Mouse (Mus musculus) hindbrain, embryonic 12.5 days (tissue): Measurements from ENCODE around the gene Ace2. TPM values are rescaled to one million over a fixed set of nuclear protein-coding genes. Genes with fewer than 3 reads are reported as not detected.

Experiments used
- ATAC-seq: fragments of 200-750 bp; cut with Nextera tagmentation; 2 replicates; pipeline ENCODE4 v1.8.0; 2017; ENCODE audit warnings: moderate TSS enrichment; ENCODE audit not compliant: low FRiP score
- H3K27ac ChIP-seq: fragments of 300-500 bp; sonication (generic); 2 replicates; pipeline ENCODE4 v1.5.1; 2016; ENCODE audit warnings: mild to moderate bottlenecking
- H3K27me3 ChIP-seq: fragments of 300-500 bp; sonication (generic); 2 replicates; pipeline ENCODE4 v1.6.1; 2016; ENCODE audit warnings: mild to moderate bottlenecking
- H3K36me3 ChIP-seq: fragments of 300-500 bp; sonication (generic); 2 replicates; pipeline ENCODE4 v1.6.1; 2016; ENCODE audit warnings: mild to moderate bottlenecking
- H3K4me1 ChIP-seq: fragments of 300-500 bp; sonication (generic); 2 replicates; pipeline ENCODE4 v1.6.1; 2016
- H3K4me2 ChIP-seq: fragments of 300-500 bp; sonication (generic); replicated peaks from 2 replicates; pipeline ENCODE4 v1.6.1; 2016; ENCODE audit warnings: mild to moderate bottlenecking
- H3K4me3 ChIP-seq: fragments of 300-500 bp; sonication (generic); 2 replicates; pipeline ENCODE4 v1.5.1; 2016; ENCODE audit warnings: mild to moderate bottlenecking
- H3K9ac ChIP-seq: fragments of 300-500 bp; sonication (generic); 2 replicates; pipeline ENCODE4 v1.6.1; 2016; ENCODE audit warnings: mild to moderate bottlenecking, moderate library complexity
- H3K9me3 ChIP-seq: fragments of 300-500 bp; sonication (generic); replicated peaks from 2 replicates; pipeline ENCODE4 v1.6.1; 2016; ENCODE audit warnings: mild to moderate bottlenecking
- WGBS: fragments of 180-500 bp; shearing (Covaris S2); methylation state at CpG from one replicate; pipeline ENCODE4 v1.1.7; 2016; 5-methylcytosine and 5-hydroxymethylcytosine counted together
- polyA plus RNA-seq: library from polyadenylated mRNA; unstranded; fragments of >200 nt; fragmentation: Nextera tagmentation; extraction: Ambion mirVana; gene quantifications from 2 replicates; pipeline ENCODE4 v1.2.1, GENCODE M21; 2016

Gene Ace2
- polyA plus RNA-seq, 1 experiment from 2014 or later, result 0.19 TPM

DNA sequence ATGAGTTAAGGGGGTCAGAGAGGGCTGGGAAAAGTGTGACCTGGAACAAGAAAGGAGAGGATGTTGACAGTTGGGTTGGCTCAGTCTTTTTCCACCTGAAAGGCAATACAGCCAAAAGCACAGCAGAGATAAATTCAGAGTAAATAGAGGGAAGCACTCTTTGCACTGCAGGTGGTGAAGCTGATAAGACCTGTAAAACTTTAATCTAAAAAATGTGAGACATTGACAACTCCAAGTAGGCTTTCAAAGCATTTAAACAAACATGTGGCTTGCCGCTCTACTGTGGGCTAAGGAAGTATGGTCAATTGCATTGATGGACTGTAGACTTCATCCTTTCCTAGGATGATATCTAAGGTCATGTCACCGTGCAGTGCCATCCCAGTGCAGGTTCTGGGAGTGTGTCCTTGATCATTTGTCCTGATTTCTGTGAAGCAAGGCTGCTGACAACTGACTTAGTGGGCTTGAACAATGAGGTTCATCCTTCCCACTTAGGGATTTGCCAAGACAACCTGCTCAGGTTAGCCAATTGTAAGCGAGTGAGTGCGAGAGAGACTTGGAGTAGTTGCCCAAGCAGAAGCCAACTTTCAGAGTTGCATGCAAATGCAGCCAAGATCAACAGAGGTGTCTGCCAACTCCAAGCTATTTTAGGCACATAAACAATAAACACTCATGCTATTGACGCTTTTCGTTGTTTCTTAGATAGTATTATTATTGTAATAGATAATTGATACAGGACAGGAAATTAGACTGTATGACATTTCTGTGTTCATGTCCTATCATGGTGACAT lies 6.5 kb downstream of the Ace2 start:
- Histone ChIP-seq H3K4me3 (no peak overlapping the region), H3K27me3 (no peaks in the 10 kb centered on the region; the same call in 1 of the 2 replicates), H3K4me1 (no peaks in the 10 kb centered on the region), H3K4me2 (no peak overlapping the region), H3K9me3 (no peaks in the 10 kb centered on the region), H3K36me3 (no peaks in the 10 kb centered on the region), H3K9ac (no peak overlapping the region), H3K27ac (no peak overlapping the region)
- ATAC-seq, result no peak
- WGBS, result 85% methylated on average over 6 of the region's 6 CpGs

DNA sequence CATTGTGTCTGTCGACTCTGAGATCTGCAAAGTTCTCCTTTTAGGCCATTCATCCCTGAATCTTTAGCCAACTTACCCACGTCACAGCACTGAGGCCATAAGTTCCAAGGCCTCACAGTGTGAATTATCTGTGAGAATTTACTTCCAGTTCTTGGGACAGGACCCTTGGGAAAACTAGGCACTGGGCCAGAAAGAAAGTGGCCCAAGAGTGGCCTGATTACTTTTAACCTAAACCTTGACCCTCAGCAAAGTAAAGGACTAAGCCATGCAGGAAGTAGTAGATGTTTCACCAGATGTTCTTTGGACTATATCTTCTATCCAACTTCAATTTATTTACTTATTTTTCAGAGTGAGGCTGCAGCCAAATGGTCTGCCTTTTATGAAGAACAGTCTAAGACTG lies 13.6 kb downstream of the Ace2 start:
- WGBS, result 78% methylated on average over 2 of the region's 2 CpGs
- no peak overlapping the region for H3K4me3 ChIP-seq
- no peak for ATAC-seq

DNA sequence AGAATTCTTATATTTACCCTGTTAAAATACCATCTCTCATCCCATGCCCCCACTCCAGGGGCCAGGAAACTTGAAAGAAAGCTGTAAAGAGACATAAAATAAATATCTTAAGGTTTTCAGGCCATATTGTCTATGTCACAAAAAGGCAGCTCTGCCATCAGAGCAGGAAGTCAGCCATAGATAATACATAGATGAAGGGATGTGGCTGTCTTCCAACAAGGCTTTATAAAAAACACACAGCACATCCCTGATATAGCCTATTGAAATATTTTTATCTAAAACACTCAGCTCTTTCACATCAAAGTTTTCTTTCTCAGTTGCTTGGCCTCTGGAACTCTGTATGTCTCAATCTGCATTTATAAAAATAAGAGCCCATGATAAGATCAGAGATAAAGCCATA lies 14.5 kb downstream of the Ace2 start:
- ATAC-seq, result no peak
- H3K27ac ChIP-seq, result no peak overlapping the region

More for the DNA sequence above, 13.6 kb downstream of the Ace2 start:
- Histone ChIP-seq H3K9ac (no peak overlapping the region), H3K36me3 (no peaks in the 10 kb centered on the region), H3K4me2 (no peak overlapping the region), H3K27ac (no peak overlapping the region), H3K4me1 (no peaks in the 10 kb centered on the region), H3K9me3 (no peaks in the 10 kb centered on the region), H3K27me3 (peaks cover 4% of the 10 kb centered on the region; the same call in 1 of the 2 replicates)

DNA sequence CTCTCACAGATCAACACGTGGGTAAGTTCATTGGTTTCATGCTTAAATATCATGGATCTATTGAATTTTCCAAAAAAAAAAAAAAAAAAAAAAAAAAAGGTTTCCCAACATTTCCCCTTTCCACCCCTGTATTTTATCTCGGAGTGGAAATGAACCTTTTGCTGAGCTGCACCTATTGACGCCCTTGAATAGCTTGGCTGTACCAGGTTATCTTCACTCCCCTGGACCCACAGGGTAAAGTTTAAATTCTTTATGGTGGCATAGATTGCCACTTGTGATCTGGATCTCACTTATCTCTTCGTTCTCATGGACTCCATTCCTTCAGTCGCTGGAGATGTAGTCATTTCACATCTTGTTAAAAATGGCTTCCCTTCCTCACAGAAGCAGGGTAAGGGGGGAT lies 15.5 kb downstream of the Ace2 start:
- ATAC-seq, result no peak
- Histone ChIP-seq H3K4me1 (no peaks in the 10 kb centered on the region), H3K27ac (no peak overlapping the region), H3K9ac (no peak overlapping the region), H3K9me3 (no peaks in the 10 kb centered on the region), H3K36me3 (no peaks in the 10 kb centered on the region), H3K4me3 (no peak overlapping the region), H3K4me2 (no peak overlapping the region), H3K27me3 (peaks cover 4% of the 10 kb centered on the region; the same call in 1 of the 2 replicates)
- 82% methylated on average over 5 of the region's 5 CpGs for WGBS

More for the DNA sequence above, 14.5 kb downstream of the Ace2 start:
- Histone ChIP-seq H3K4me1 (no peaks in the 10 kb centered on the region), H3K27me3 (peaks cover 4% of the 10 kb centered on the region; the same call in 1 of the 2 replicates), H3K36me3 (no peaks in the 10 kb centered on the region), H3K9ac (no peak overlapping the region), H3K4me3 (no peak overlapping the region), H3K9me3 (no peaks in the 10 kb centered on the region), H3K4me2 (no peak overlapping the region)

DNA sequence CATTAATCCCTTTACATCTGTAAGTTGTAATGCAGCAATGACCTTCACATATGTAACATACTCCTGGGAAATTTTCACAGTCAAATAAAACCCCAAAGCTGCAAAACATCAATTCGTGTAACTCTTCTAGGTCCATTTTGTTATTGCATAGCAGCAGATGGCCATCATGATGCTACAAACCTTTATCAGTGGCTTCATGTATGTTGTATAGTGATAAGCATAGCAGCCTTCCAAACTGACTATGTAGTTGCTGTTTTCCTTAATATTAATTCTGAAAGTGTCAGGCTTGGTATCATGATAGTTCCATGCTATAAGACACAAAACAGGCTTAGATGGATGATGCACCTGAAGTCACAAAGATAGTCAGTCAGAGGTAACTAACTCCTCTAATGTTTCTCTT lies 25.5 kb downstream of the Ace2 start:
- Histone ChIP-seq H3K4me2 (no peak overlapping the region), H3K4me1 (no peaks in the 10 kb centered on the region), H3K9ac (no peak overlapping the region), H3K4me3 (no peak overlapping the region), H3K36me3 (no peaks in the 10 kb centered on the region), H3K9me3 (no peaks in the 10 kb centered on the region), H3K27me3 (peaks cover 4% of the 10 kb centered on the region; the same call in 1 of the 2 replicates), H3K27ac (no peak overlapping the region)
- no peak for ATAC-seq
- 89% methylated on average over 1 of the region's 1 CpGs for WGBS

DNA sequence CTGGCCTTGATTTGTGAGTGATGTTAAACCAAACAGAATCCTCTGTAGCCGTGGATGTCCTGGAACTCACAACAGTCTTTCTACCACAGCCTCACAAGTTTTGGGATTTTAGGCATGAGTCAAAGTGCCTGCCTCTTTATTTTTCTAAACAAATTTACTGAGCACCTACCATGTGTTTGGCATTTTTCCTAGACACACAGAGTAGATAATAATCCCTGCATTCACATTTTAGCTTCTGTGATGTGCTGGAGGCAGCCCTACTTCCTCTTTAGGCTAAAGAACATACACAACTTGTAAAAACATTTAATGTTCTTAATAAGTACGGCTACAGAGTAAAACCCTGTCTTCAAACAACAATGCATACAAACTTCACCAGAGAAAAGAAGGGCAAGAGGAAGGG lies 31.9 kb downstream of the Ace2 start:
- Histone ChIP-seq H3K4me3 (no peak overlapping the region), H3K36me3 (no peaks in the 10 kb centered on the region), H3K27ac (no peak overlapping the region), H3K9ac (no peak overlapping the region), H3K4me2 (no peak overlapping the region), H3K9me3 (no peaks in the 10 kb centered on the region), H3K4me1 (no peaks in the 10 kb centered on the region), H3K27me3 (peaks cover 9% of the 10 kb centered on the region)
- ATAC-seq, result no peak
- 82% methylated on average over 2 of the region's 2 CpGs for WGBS

DNA sequence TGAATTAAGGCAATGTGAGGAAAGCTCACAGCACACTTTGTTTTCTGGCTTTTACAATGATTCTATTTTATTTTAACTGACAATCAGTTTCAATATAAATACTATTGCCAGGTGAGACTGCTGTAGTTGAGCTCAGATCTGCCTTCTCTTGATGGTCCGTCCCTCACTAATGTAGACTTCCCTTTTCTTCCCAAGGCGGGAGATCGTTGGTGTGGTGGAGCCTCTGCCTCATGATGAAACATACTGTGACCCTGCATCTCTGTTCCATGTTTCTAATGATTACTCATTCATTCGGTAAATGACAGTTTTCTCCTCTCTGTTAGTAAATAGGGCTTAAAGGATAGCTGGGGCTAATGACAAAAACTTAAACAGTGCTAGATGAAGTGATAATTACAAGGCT lies 34.7 kb downstream of the Ace2 start:
- 88% methylated on average over 4 of the region's 4 CpGs for WGBS
- no peak for ATAC-seq

DNA sequence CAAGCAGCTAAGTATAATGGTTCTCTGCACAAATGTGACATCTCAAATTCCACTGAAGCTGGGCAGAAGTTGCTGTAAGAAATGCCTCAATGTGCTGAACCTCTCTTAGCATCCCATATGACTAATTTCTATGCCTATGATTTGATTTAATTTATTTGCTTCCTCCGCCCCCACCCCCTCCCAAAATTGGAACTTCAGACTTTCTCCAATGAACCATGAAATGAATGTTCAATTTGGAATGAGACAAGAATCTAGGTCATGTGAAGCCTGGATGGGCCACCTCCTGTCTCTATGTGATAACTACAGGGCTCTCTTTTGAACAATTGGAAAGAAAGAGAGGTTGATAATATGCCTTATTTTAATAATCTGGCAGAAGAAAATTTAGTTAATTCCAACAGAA lies 36.2 kb downstream of the Ace2 start:
- no peak overlapping the region for H3K9ac ChIP-seq
- H3K4me3 ChIP-seq, result no peak overlapping the region
- no peaks in the 10 kb centered on the region for H3K9me3 ChIP-seq
- WGBS, result 68% methylated on average over 1 of the region's 1 CpGs
- H3K36me3 ChIP-seq, result no peaks in the 10 kb centered on the region
- H3K4me2 ChIP-seq, result no peak overlapping the region
- H3K4me1 ChIP-seq, result no peaks in the 10 kb centered on the region
- no peak for ATAC-seq
- peaks cover 13% of the 10 kb centered on the region for H3K27me3 ChIP-seq
- no peak overlapping the region for H3K27ac ChIP-seq

More for the DNA sequence above, 34.7 kb downstream of the Ace2 start:
- no peak overlapping the region for H3K4me3 ChIP-seq
- H3K27ac ChIP-seq, result no peak overlapping the region
- H3K4me1 ChIP-seq, result no peaks in the 10 kb centered on the region
- H3K4me2 ChIP-seq, result no peak overlapping the region
- no peaks in the 10 kb centered on the region for H3K9me3 ChIP-seq
- H3K9ac ChIP-seq, result no peak overlapping the region
- peaks cover 13% of the 10 kb centered on the region for H3K27me3 ChIP-seq
- H3K36me3 ChIP-seq, result no peaks in the 10 kb centered on the region

DNA sequence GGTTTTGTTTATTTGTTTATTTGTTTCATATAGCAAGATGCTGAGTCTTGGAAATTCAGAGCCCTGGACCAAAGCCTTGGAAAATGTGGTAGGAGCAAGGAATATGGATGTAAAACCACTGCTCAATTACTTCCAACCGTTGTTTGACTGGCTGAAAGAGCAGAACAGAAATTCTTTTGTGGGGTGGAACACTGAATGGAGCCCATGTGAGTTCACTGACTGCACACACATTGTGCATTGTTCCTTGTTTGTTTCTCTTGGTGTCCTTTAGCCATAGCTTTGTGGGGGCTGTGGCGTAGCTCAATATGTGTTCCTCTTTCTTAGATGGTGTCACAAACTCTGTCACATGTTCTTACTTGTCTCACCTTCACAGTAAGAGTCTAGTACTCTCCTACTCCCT lies 36.6 kb downstream of the Ace2 start:
- ATAC-seq, result no peak
- Histone ChIP-seq H3K4me1 (no peaks in the 10 kb centered on the region), H3K9me3 (no peaks in the 10 kb centered on the region), H3K4me3 (no peak overlapping the region), H3K36me3 (no peaks in the 10 kb centered on the region), H3K4me2 (no peak overlapping the region), H3K27ac (no peak overlapping the region), H3K27me3 (peaks cover 13% of the 10 kb centered on the region), H3K9ac (no peak overlapping the region)
- 56% methylated on average over 2 of the region's 2 CpGs for WGBS

DNA sequence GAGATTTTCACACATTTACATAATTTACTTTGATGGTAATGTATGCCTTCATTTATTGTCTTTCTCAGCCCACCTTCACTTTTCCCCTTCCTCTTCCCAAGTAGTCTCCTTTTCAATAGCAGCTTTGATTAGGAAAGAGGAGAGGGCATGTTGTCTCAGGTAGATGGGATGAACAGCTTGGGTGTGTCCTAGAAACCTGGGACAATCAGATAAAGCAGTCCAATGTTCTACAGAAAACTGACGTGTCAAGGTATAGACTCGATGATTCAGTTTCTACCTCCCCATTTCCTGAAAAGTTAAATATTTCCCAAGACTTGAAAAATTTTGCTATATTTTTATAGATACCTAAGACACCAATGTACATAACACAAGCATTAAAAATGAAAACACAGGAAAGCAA lies 39.7 kb downstream of the Ace2 start:
- 88% methylated on average over 2 of the region's 2 CpGs for WGBS
- Histone ChIP-seq H3K27ac (no peak overlapping the region), H3K4me1 (no peaks in the 10 kb centered on the region), H3K9ac (no peak overlapping the region), H3K4me2 (no peak overlapping the region), H3K27me3 (peaks cover 13% of the 10 kb centered on the region), H3K9me3 (no peaks in the 10 kb centered on the region), H3K4me3 (no peak overlapping the region), H3K36me3 (no peaks in the 10 kb centered on the region)
- ATAC-seq, result no peak

DNA sequence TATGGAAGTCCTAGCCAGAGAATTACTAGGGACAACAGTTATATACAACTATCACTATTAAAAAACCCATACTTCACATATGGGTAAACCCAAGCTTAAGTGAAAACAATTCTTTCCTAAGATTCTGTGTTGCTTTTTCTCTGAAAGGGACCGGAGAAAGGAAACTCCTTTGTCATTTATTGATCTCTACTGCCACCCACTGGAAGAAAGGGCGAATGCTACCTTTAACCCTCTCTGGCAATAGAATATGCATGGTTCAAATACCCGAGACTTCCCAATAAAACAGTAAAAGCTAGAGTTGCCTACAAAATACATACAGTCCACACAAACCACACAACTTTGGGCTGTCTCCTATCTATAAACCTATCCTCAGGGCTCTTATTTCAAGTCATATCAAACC lies 40.6 kb downstream of the Ace2 start:
- Histone ChIP-seq H3K4me2 (no peak overlapping the region), H3K27ac (no peak overlapping the region), H3K9me3 (no peaks in the 10 kb centered on the region), H3K9ac (no peak overlapping the region), H3K4me3 (no peak overlapping the region), H3K27me3 (peaks cover 8% of the 10 kb centered on the region), H3K4me1 (no peaks in the 10 kb centered on the region), H3K36me3 (no peaks in the 10 kb centered on the region)
- WGBS, result 16% methylated on average over 3 of the region's 3 CpGs
- no peak for ATAC-seq

DNA sequence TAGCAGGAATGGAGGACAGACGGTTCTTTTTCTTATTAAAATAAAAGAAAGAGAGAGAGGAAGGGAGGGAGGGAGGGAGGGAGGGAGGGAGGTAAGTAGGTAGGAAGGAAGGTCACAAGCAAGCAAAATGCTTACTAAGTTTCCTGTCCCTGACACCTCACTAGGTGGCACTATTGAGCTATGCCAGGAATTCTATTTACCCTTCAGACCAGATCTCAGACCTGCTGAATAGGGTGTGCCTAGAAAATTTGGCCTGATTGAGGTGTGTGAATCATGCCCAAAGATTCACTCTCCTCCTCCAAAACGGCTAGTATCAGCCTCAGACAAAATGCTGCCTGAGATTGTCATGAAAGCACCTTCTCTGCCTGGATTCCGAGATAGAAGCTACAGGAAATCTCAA lies 44.7 kb downstream of the Ace2 start:
- H3K27ac ChIP-seq, result no peak overlapping the region
- H3K4me1 ChIP-seq, result no peaks in the 10 kb centered on the region
- no peaks in the 10 kb centered on the region for H3K36me3 ChIP-seq
- no peak for ATAC-seq
- no peak overlapping the region for H3K9ac ChIP-seq
- no peaks in the 10 kb centered on the region for H3K9me3 ChIP-seq
- 28% methylated on average over 3 of the region's 3 CpGs for WGBS
- H3K4me3 ChIP-seq, result no peak overlapping the region
- H3K4me2 ChIP-seq, result no peak overlapping the region
- H3K27me3 ChIP-seq, result no peaks in the 10 kb centered on the region; the same call in none of the 2 replicates

DNA sequence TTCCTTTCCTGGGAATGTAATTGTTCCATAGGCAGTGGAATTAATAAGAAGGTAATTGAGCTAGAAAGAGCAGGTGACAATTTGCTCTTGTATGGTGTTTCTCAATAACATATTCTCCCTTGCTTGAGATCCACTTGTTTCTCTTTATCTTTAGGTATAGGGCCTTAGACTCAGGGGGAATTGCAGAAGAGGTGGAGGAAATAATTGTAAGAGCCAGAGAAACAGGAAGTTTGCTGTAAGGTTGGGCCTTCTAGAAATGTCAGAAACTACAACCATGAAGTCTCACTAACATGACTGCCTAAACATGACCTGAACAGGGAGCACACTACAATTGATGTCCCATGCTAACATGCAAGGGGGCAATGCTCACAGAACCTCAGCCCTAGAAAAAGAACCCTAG lies 50.7 kb downstream of the Ace2 start:
- Histone ChIP-seq H3K9me3 (no peaks in the 10 kb centered on the region), H3K4me3 (no peak overlapping the region), H3K36me3 (no peaks in the 10 kb centered on the region), H3K27me3 (0 out of 2 replicates have a peak, but pooled peaks cover 3% of the 10 kb centered on the region), H3K27ac (no peak overlapping the region), H3K9ac (no peak overlapping the region), H3K4me1 (no peaks in the 10 kb centered on the region), H3K4me2 (no peak overlapping the region)
- no peak for ATAC-seq
